Mouse (Mus musculus): Measurements from ENCODE around the gene Trem2. TPM values are rescaled to one million over a fixed set of nuclear protein-coding genes. Genes with fewer than 3 reads are reported as not detected.

Trem2 gene
- total RNA-seq, 2 experiments from 2014 or later: 3.7 to 4.1 TPM

DNA sequence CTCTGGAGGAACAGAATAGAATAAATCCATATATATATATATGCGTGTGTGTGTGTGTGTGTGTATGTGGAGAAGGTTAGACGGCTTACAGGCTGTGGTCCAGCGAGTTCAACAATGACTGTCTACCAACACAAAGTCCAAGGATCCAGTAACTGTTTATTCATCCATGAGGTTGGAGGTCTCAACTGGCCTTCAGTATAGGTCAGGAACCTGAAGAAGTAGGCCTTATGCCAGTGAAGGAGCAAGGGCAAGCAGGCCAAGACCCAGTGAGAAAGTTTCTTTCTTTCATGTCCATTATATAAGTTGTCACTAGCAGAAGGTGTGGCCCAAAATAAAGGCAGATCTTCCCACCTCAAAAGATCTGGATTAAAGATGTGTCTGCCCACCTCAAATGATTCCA lies 56.5 kb downstream of the Trem2 start:
- no peak for DNase-seq (ENCODE audit: low spot score in 2 of 2)

Other genes starting within 250 kb of the Trem2 start
- gene 9830107B12Rik, start 200.1 kb upstream of the Trem2 start, total RNA-seq (2021): under 1 TPM; 0.10 to 0.13 TPM
- gene A530064D06Rik, start 179.1 kb upstream of the Trem2 start, total RNA-seq (2021): under 1 TPM in 1 of 2 experiments, not detected in 1; 0.15 TPM
- gene Trem1, start 113.6 kb upstream of the Trem2 start, total RNA-seq (2021): under 1 TPM in 1 of 2 experiments, not detected in 1; 0.08 TPM
- gene Trem3, start 98.6 kb upstream of the Trem2 start, total RNA-seq (2021): under 1 TPM in 1 of 2 experiments, not detected in 1; 0.36 TPM
- gene Treml4, start 82.1 kb upstream of the Trem2 start, total RNA-seq (2021): 1 to 10 TPM in 1 of 2 experiments, under 1 TPM in 1; 0.20 to 1.6 TPM
- gene Treml2, start 46.9 kb upstream of the Trem2 start, total RNA-seq (2021): under 1 TPM; 0.15 to 0.29 TPM
- gene B430306N03Rik, start 30.3 kb upstream of the Trem2 start, total RNA-seq (2021): under 1 TPM; 0.13 to 0.27 TPM
- gene Treml1, start 13.5 kb downstream of the Trem2 start, total RNA-seq (2021): under 1 TPM in 1 of 2 experiments, not detected in 1; 0.52 TPM
- 10 to 100 TPM; 26.9 to 29.3 TPM for gene Nfya, start 63.5 kb downstream of the Trem2 start, total RNA-seq (2021)
- 10 to 100 TPM; 11.7 to 13.4 TPM for gene Oard1, start 63.6 kb downstream of the Trem2 start, total RNA-seq (2021)
- gene Apobec2, start 86.5 kb downstream of the Trem2 start, total RNA-seq (2021): 100 to 1,000 TPM; 585 to 600 TPM
- under 1 TPM in 1 of 2 experiments, not detected in 1; 0.20 TPM for gene Tspo2, start 105.1 kb downstream of the Trem2 start, total RNA-seq (2021)
- gene Unc5cl, start 108.5 kb downstream of the Trem2 start, total RNA-seq (2021): not detected

Measured in gastrocnemius, postnatal 4 days (tissue).